Mouse (Mus musculus): Measurements from ENCODE around the gene Zkscan1. TPM values are rescaled to one million over a fixed set of nuclear protein-coding genes. Genes with fewer than 3 reads are reported as not detected.
"Not testable (repeated sequence)": the region's sequence is repeated elsewhere in the genome, so short reads cannot be mapped to it uniquely, and the experiment has no call there.

Zkscan1 gene
- polyA plus RNA-seq, 1 experiment from 2014 or later: 36.2 TPM

GRCm38 (mm10) chr5:138088366-138088765 lies 3.5 kb downstream of the Zkscan1 start:
- no peaks in the 10 kb centered on the region for H3K9me3 ChIP-seq
- H3K9ac ChIP-seq: no peak overlapping the region
- H3K4me2 ChIP-seq: no peak overlapping the region
- WGBS: 90% methylated on average over 3 of the region's 3 CpGs
- H3K27ac ChIP-seq: no peak overlapping the region
- H3K4me3 ChIP-seq (replicated peaks): no peak overlapping the region
- ATAC-seq (ENCODE audit: low FRiP score): no peak
- peaks cover 25% of the 10 kb centered on the region for H3K36me3 ChIP-seq (replicated peaks)
- peaks cover 26% of the 10 kb centered on the region for H3K4me1 ChIP-seq
- no peaks in the 10 kb centered on the region for H3K27me3 ChIP-seq

- Histone ChIP-seq H3K27me3 (no peaks in the 10 kb centered on the region), H3K4me2 (no peak overlapping the region), H3K9me3 (no peaks in the 10 kb centered on the region), H3K36me3 (replicated peaks) (peaks cover 32% of the 10 kb centered on the region), H3K27ac (no peak overlapping the region), H3K9ac (no peak overlapping the region), H3K4me1 (peaks cover 26% of the 10 kb centered on the region), H3K4me3 (replicated peaks) (no peak overlapping the region)
- no peak for ATAC-seq (ENCODE audit: low FRiP score)
- 85% methylated on average over 6 of the region's 6 CpGs for WGBS
Observed at GRCm38 (mm10) chr5:138089108-138089551, 4.2 kb downstream of the Zkscan1 start.

- ATAC-seq (ENCODE audit: low FRiP score): no peak
- H3K4me2 ChIP-seq: no peak overlapping the region
- H3K36me3 ChIP-seq (replicated peaks): peaks cover 43% of the 10 kb centered on the region
- H3K9me3 ChIP-seq: no peaks in the 10 kb centered on the region
- WGBS: 80% methylated on average over 3 of the region's 3 CpGs
- H3K27me3 ChIP-seq: no peaks in the 10 kb centered on the region
- no peak overlapping the region for H3K27ac ChIP-seq
- H3K4me1 ChIP-seq: peaks cover 26% of the 10 kb centered on the region
- no peak overlapping the region for H3K9ac ChIP-seq
- H3K4me3 ChIP-seq (replicated peaks): no peak overlapping the region
Observed at GRCm38 (mm10) chr5:138090271-138090670, 5.4 kb downstream of the Zkscan1 start.

- H3K36me3 ChIP-seq (replicated peaks): peaks cover 47% of the 10 kb centered on the region
- no peak overlapping the region for H3K27ac ChIP-seq
- peaks cover 26% of the 10 kb centered on the region for H3K4me1 ChIP-seq
- H3K9me3 ChIP-seq: no peaks in the 10 kb centered on the region
- no peaks in the 10 kb centered on the region for H3K27me3 ChIP-seq
- WGBS: 90% methylated on average over 5 of the region's 5 CpGs
- no peak overlapping the region for H3K9ac ChIP-seq
- no peak for ATAC-seq (ENCODE audit: low FRiP score)
- H3K4me2 ChIP-seq: no peak overlapping the region
- H3K4me3 ChIP-seq (replicated peaks): no peak overlapping the region
Observed at GRCm38 (mm10) chr5:138090737-138091136, 5.9 kb downstream of the Zkscan1 start.

DNA sequence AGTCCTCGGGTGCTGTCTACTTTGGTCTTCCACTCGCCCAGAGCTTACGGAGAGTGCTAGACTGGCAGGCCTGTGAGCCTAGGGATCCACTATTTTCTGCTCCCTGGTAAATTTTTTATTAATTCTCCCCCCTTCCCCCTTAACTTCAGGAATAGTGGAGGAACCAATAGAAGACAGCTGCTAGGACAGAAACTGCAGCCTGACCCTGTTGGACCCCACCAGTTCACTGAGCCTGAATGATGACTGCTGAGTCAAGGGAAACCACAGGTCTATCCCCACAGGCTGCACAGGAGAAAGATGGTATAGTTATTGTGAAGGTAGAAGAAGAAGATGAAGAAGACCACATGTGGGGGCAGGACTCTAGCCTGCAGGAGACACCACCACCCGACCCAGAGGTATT lies 7.9 kb downstream of the Zkscan1 start:
- no peaks in the 10 kb centered on the region for H3K9me3 ChIP-seq
- 93% methylated on average over 4 of the region's 4 CpGs for WGBS
- H3K4me2 ChIP-seq: no peak overlapping the region
- peaks cover 64% of the 10 kb centered on the region for H3K36me3 ChIP-seq (replicated peaks)
- H3K4me1 ChIP-seq: peaks cover 10% of the 10 kb centered on the region
- no peak overlapping the region for H3K9ac ChIP-seq
- no peaks in the 10 kb centered on the region for H3K27me3 ChIP-seq
- no peak for ATAC-seq (ENCODE audit: low FRiP score)
- H3K27ac ChIP-seq: no peak overlapping the region
- no peak overlapping the region for H3K4me3 ChIP-seq (replicated peaks)

DNA sequence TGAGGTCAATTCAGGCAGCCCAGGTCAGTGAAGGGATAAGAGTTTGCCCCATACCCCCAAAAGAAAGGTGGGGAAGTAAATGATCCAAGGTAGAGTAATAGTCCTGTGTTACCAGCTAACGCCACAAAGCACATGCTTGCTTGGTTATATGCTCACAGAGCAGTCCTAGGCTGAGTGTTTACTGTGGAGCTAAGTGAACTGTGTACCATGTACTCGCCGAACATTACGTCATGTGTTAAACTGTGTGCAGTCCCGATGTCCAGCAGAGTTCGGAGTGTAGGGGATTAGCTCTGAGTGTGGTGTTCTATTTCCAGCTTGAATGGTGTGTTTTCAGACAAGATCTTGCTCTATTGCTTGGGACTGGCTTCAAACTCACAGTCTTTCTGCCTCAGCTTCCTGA lies 9.6 kb downstream of the Zkscan1 start:
- no peak overlapping the region for H3K27ac ChIP-seq
- peaks cover 3% of the 10 kb centered on the region; the same call in 1 of the 2 replicates for H3K4me1 ChIP-seq
- no peak overlapping the region for H3K9ac ChIP-seq
- H3K4me2 ChIP-seq: no peak overlapping the region
- H3K4me3 ChIP-seq (replicated peaks): no peak overlapping the region
- H3K9me3 ChIP-seq: no peaks in the 10 kb centered on the region
- no peaks in the 10 kb centered on the region for H3K27me3 ChIP-seq
- WGBS: 97% methylated on average over 6 of the region's 6 CpGs
- H3K36me3 ChIP-seq (replicated peaks): peaks cover 67% of the 10 kb centered on the region
- ATAC-seq (ENCODE audit: low FRiP score): no peak

GRCm38 (mm10) chr5:138104976-138105375 lies 20.1 kb downstream of the Zkscan1 start:
- WGBS: 94% methylated on average over 2 of the region's 2 CpGs
- Histone ChIP-seq H3K4me2 (no peak overlapping the region), H3K4me3 (replicated peaks) (no peak overlapping the region), H3K9ac (no peak overlapping the region), H3K9me3 (no peaks in the 10 kb centered on the region), H3K27ac (no peak overlapping the region), H3K4me1 (peaks cover 3% of the 10 kb centered on the region; the same call in 1 of the 2 replicates), H3K27me3 (no peaks in the 10 kb centered on the region), H3K36me3 (replicated peaks) (peaks cover 61% of the 10 kb centered on the region)
- ATAC-seq (ENCODE audit: low FRiP score): no peak

GRCm38 (mm10) chr5:138107130-138107529 lies 22.2 kb downstream of the Zkscan1 start:
- H3K4me3 ChIP-seq (replicated peaks): no peak overlapping the region

DNA sequence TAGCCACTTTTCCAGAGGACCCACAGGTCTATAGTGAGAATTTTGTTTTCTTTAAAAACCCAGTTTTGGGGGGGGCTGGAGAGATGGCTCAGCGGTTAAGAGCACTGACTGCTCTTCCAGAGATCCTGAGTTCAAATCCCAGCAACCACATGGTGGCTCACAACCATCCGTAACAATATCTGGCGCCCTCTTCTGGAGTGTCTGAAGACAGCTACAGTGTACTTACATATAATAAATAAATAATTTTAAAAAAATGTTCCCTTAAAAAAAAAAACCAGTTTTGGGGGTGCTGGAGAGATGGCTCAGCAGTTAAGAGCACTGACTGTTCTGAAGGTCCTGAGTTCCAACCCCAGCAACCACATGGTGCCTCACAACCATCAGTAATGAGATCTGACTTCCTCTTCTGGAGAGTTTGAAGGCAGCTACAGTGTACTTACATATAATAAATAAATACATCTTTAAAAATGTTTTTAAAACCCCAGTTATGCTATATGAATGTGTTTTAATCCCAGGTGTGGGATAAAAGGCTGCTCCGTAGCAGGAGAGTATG lies 25.0 kb downstream of the Zkscan1 start:
- not testable (repeated sequence) for H3K4me1 ChIP-seq; H3K9ac ChIP-seq; H3K4me3 ChIP-seq (replicated peaks); H3K4me2 ChIP-seq; H3K27me3 ChIP-seq; H3K27ac ChIP-seq; H3K9me3 ChIP-seq; ATAC-seq (ENCODE audit: low FRiP score)
- peaks cover 13% of the 10 kb centered on the region; the same call in 1 of the 2 replicates for H3K36me3 ChIP-seq (replicated peaks)
- WGBS: 59% methylated on average over 4 of the region's 4 CpGs

More at GRCm38 (mm10) chr5:138107130-138107529, 22.2 kb downstream of the Zkscan1 start:
- 77% methylated on average over 3 of the region's 3 CpGs for WGBS
- peaks cover 3% of the 10 kb centered on the region; the same call in 1 of the 2 replicates for H3K4me1 ChIP-seq
- no peak overlapping the region for H3K4me2 ChIP-seq
- ATAC-seq (ENCODE audit: low FRiP score): no peak
- no peaks in the 10 kb centered on the region for H3K9me3 ChIP-seq
- no peak overlapping the region for H3K9ac ChIP-seq
- no peaks in the 10 kb centered on the region for H3K27me3 ChIP-seq
- H3K27ac ChIP-seq: no peak overlapping the region
- H3K36me3 ChIP-seq (replicated peaks): peaks cover 40% of the 10 kb centered on the region

DNA sequence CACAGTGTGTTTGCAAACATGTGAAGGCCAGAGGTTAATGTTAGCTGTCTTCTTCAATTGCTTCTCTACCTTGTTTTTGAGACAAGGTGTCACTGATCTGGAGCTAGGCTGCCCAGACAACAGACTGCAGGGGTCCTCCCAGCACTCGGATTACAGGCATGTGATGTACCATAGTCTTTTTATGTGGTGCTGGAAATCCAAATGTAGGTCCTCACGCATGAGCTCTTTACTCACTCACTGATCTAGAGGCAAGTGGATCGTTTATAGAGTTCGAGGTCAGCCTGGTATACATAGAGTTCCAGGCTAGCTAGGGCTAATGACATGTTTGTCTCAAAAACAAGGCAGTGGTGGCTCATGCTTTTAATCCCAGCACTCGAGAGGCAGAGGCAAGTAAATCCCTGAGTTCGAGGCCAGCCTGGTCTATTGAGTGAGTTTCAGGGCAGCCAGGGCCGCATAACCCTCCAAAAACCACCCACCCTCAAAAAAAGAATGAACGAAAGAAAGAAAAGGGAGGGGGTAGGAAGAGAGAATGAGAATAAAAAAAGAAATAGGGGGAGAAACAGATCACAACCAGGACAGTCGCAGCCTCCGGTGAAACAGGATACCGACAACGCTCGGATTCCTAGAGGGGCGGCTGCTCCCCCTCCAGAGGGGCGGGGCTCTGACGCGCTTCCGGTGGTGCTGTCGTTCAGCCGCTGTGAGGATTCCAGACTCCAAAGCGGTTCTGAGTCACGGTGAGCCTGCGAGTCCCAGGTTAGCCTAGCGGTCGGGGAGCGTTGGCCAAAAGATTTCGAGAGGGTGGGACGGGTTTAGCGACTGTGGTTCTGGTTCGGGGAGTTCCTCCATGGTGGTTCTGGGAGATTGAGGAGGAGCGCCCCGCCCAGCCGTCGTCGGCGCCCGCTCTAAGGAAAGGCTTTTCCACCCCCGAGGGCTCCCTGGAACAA lies 31.6 kb downstream of the Zkscan1 start, which contains the start of gene Zscan21:
Gene Zscan21, plus strand, starts transcription at position 649 of the 944 bp plus-strand sequence.
- Histone ChIP-seq H3K4me2 (peak within 1 kb of the TSS; percentile 70), H3K9ac (peak within 1 kb of the TSS; percentile 83), H3K4me1 (peaks cover 19% of the 10 kb centered on the region), H3K9me3 (no peaks in the 10 kb centered on the region), H3K27ac (peak within 1 kb of the TSS; percentile 93), H3K27me3 (no peaks in the 10 kb centered on the region), H3K36me3 (replicated peaks) (peaks cover 16% of the 10 kb centered on the region), H3K4me3 (replicated peaks) (peak within 1 kb of the TSS; percentile 57)
- peak; percentile 96 for ATAC-seq (ENCODE audit: low FRiP score)
- WGBS: 7% methylated on average over 38 of the region's 38 CpGs

DNA sequence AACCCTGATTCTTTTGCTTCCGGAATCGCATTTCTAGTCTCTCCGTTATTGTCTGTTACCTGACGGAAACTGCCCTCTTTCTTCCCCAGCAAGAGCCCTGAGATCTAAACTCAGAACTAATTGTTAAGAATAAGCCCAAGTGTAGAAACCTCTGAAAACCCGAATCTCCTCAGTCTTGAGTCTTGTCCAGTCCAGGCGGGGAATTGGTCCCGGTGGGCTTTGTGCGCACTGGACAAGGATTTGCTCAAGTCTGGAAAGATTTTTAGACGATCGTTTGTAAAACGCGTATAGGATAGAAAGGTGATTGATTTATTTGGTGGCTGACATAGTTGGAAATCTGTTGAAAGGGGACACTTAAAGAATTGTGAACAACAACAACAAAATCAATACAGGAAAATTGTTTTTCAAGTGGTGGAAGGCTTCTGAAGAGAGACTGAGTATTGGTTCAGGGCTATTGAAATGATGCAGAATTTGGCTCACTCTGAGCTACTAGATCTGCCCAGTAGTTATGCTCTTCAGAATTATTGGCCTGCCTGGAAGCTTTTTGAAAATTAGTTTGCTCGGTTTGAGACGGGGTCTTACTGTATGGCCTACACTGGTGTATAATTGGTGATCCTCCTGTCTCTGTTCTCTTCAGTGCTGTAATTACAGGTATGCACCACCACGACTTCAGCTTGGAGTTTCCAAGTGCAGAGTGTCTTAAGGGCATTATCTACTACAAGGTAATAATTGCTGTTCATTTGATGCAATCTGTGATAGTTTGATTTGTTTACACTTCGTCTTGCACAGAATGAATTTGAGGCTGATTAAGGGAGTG lies 32.5 kb downstream of the Zkscan1 start:
- Histone ChIP-seq H3K27me3 (no peaks in the 10 kb centered on the region), H3K4me2 (peak overlapping the region; percentile 70), H3K36me3 (replicated peaks) (peaks cover 22% of the 10 kb centered on the region), H3K9ac (peak overlapping the region; percentile 83), H3K9me3 (no peaks in the 10 kb centered on the region), H3K4me3 (replicated peaks) (peak overlapping the region; percentile 57), H3K27ac (peak overlapping the region; percentile 93), H3K4me1 (peaks cover 19% of the 10 kb centered on the region)
- 11% methylated on average over 16 of the region's 16 CpGs for WGBS
- peak; percentile 42; the same call in 1 of the 2 replicates for ATAC-seq (ENCODE audit: low FRiP score)

- Histone ChIP-seq H3K36me3 (replicated peaks) (peaks cover 24% of the 10 kb centered on the region), H3K27ac (0 out of 2 replicates have a peak overlapping the region, but pooled peaks have one; percentile 93), H3K4me2 (peak overlapping the region; percentile 70), H3K4me1 (peaks cover 19% of the 10 kb centered on the region), H3K4me3 (replicated peaks) (peak overlapping the region; percentile 57), H3K9ac (peak overlapping the region; percentile 83), H3K9me3 (no peaks in the 10 kb centered on the region), H3K27me3 (no peaks in the 10 kb centered on the region)
- ATAC-seq (ENCODE audit: low FRiP score): no peak
- 85% methylated on average over 3 of the region's 3 CpGs for WGBS
Observed at GRCm38 (mm10) chr5:138118041-138118440, 33.2 kb downstream of the Zkscan1 start.

Data from forebrain, embryonic 12.5 days (tissue).